Mouse (Mus musculus) ES-Bruce4 (cell line): ENCODE measurements around the gene Auts2.

Source experiments
- CTCF ChIP-seq: IDR thresholded peaks from one replicate; pipeline ENCODE4 v1.8.1; 2011; ENCODE audit warnings: low read depth, low read length
- EP300 ChIP-seq: IDR thresholded peaks from 2 replicates; pipeline ENCODE4 v1.6.1; 2011; ENCODE audit warnings: low read depth, low read length; ENCODE audit not compliant: insufficient read depth
- POLR2A ChIP-seq: IDR thresholded peaks from one replicate; pipeline ENCODE4 v1.8.1; 2011; ENCODE audit warnings: low read length; ENCODE audit not compliant: insufficient read depth

DNA sequence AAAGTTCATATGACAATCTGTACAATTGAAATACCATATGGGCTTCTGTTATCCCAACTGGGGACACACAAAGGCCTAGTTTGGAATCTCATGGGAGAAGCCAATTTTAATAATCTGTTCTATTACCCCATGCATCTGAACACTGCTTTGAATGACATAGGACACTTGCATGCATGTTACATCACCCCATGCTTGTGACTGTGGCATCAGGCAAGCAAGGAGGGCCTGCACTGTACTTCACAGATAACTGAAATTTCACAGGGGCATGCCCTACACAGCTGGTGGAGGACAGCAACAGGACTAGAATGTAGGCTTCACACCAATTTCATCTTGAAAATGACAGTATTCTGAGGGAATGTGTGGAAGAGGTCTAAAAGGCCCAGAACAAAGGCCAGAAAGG is 746.1 kb downstream of the Auts2 start:
- TF ChIP-seq CTCF (no peak), POLR2A (no peak), EP300 (no peak)
